Mouse (Mus musculus): ENCODE results near the gene Brwd3.

Brwd3 gene

GRCm38 (mm10) chrX:108834090-108834774 lies at the start of gene Brwd3:
Gene Brwd3, minus strand, starts transcription at chrX:108834372.
- peak; percentile 89 for DNase-seq

- no peak for DNase-seq
Measured at GRCm38 (mm10) chrX:108862632-108863031, 28.5 kb upstream of the Brwd3 start.

GRCm38 (mm10) chrX:108842705-108843104 lies 8.5 kb upstream of the Brwd3 start:
- DNase-seq: no peak

GRCm38 (mm10) chrX:108836416-108836815 lies 2.2 kb upstream of the Brwd3 start:
- DNase-seq: no peak

- DNase-seq: no peak
Measured at GRCm38 (mm10) chrX:108835233-108835632, 1.1 kb upstream of the Brwd3 start.

- peak; percentile 36 for DNase-seq
Measured at GRCm38 (mm10) chrX:108833381-108834020, 671 bp downstream of the Brwd3 start.

- peak; percentile 80 for DNase-seq
Measured at GRCm38 (mm10) chrX:108832674-108833189, 1.4 kb downstream of the Brwd3 start.

- no peak for DNase-seq
Measured at GRCm38 (mm10) chrX:108831231-108831630, 2.9 kb downstream of the Brwd3 start.

- DNase-seq: no peak
Measured at GRCm38 (mm10) chrX:108828111-108828510, 6.1 kb downstream of the Brwd3 start.

GRCm38 (mm10) chrX:108797268-108797667 lies 36.9 kb downstream of the Brwd3 start:
- DNase-seq: no peak

- DNase-seq: no peak
Measured at GRCm38 (mm10) chrX:108783724-108784123, 50.4 kb downstream of the Brwd3 start.

GRCm38 (mm10) chrX:108731755-108732154 lies 102.4 kb downstream of the Brwd3 start:
- peak; percentile 3 for DNase-seq

- DNase-seq: no peak
Measured at GRCm38 (mm10) chrX:108729564-108729963, 104.6 kb downstream of the Brwd3 start.

GRCm38 (mm10) chrX:108729068-108729467 lies 105.1 kb downstream of the Brwd3 start:
- no peak for DNase-seq

GRCm38 (mm10) chrX:108728334-108728733 lies 105.8 kb downstream of the Brwd3 start:
- no peak for DNase-seq

- no peak for DNase-seq
Measured at GRCm38 (mm10) chrX:108724241-108724640, 109.9 kb downstream of the Brwd3 start.

GRCm38 (mm10) chrX:108722447-108722846 lies 111.7 kb downstream of the Brwd3 start:
- no peak for DNase-seq

GRCm38 (mm10) chrX:108704312-108704711 lies 129.9 kb downstream of the Brwd3 start:
- no peak for DNase-seq
